In genomic region chr14:31494349-31494974, GRCm38 (mm10) we compare ENCODE assay signal across 8 mouse cellular contexts. TPM values are rescaled to one million over a fixed set of nuclear protein-coding genes. Genes with fewer than 3 reads are reported as not detected.
A peak's percentile ranks its signal among the peaks of the same experiment; 100 is the strongest.
DNase-seq lines count a peak whose midpoint lies in the region; ATAC-seq lines count a peak whose summit lies in the region.

TSS of gene Eaf1 (plus strand) at chr14:31494399.

- H3K27me3 ChIP-seq in kidney, embryonic 14.5 days (ENCODE audit: control insufficient read depth, insufficient read depth, low read length), result no peaks in the 10 kb centered on the region
- H3K27me3 ChIP-seq in forebrain, embryonic 10.5 days (ENCODE audit: poor library complexity, severe bottlenecking), result no peaks in the 10 kb centered on the region
- H3K27me3 ChIP-seq in hindbrain, embryonic 12.5 days, result no peaks in the 10 kb centered on the region
- H3K27me3 ChIP-seq in limb, embryonic 12.5 days, result no peaks in the 10 kb centered on the region
- H3K27me3 ChIP-seq in midbrain, embryonic 14.5 days (ENCODE audit: control insufficient read depth, insufficient read depth, low read length), result no peaks in the 10 kb centered on the region

- peak within 1 kb of the TSS; percentile 95 for H3K4me2 ChIP-seq in kidney, embryonic 14.5 days (replicated peaks; ENCODE audit: low read depth, low read length)
- peak within 1 kb of the TSS; percentile 94 for H3K4me2 ChIP-seq in hindbrain, embryonic 12.5 days (replicated peaks)
- peak within 1 kb of the TSS; percentile 91 for H3K4me2 ChIP-seq in limb, embryonic 12.5 days
- peak within 1 kb of the TSS; percentile 82 for H3K4me2 ChIP-seq in midbrain, embryonic 14.5 days (ENCODE audit: low read length)

- ATAC-seq in kidney, embryonic 14.5 days (ENCODE audit: low FRiP score, low TSS enrichment), result peak; percentile 67
- ATAC-seq in hindbrain, embryonic 12.5 days (ENCODE audit: low FRiP score), result peak; percentile 57
- ATAC-seq in limb, embryonic 12.5 days (ENCODE audit: insufficient number of reproducible peaks, insufficient read depth, low FRiP score, low TSS enrichment, low read depth), result peak; percentile 31; the same call in 1 of the 2 replicates
- peak; percentile 67 for ATAC-seq in midbrain, embryonic 14.5 days (ENCODE audit: low FRiP score, low TSS enrichment)

- no peaks in the 10 kb centered on the region for H3K9me3 ChIP-seq in kidney, embryonic 14.5 days (ENCODE audit: control insufficient read depth, low read length)
- no peaks in the 10 kb centered on the region for H3K9me3 ChIP-seq in forebrain, embryonic 10.5 days
- no peaks in the 10 kb centered on the region for H3K9me3 ChIP-seq in hindbrain, embryonic 12.5 days (replicated peaks)
- H3K9me3 ChIP-seq in limb, embryonic 12.5 days, result no peaks in the 10 kb centered on the region
- H3K9me3 ChIP-seq in midbrain, embryonic 14.5 days (ENCODE audit: control insufficient read depth, low read length), result no peaks in the 10 kb centered on the region

- H3K9ac ChIP-seq in kidney, embryonic 14.5 days (ENCODE audit: low read depth, low read length), result peak within 1 kb of the TSS; percentile 93
- H3K9ac ChIP-seq in hindbrain, embryonic 12.5 days, result peak within 1 kb of the TSS; percentile 93
- peak within 1 kb of the TSS; percentile 87 for H3K9ac ChIP-seq in limb, embryonic 12.5 days (replicated peaks)
- H3K9ac ChIP-seq in midbrain, embryonic 14.5 days (replicated peaks; ENCODE audit: low read length), result peak within 1 kb of the TSS; percentile 84

- H3K27ac ChIP-seq in kidney, embryonic 14.5 days (ENCODE audit: low read depth, low read length), result peak within 1 kb of the TSS; percentile 84
- peak within 1 kb of the TSS; percentile 95 for H3K27ac ChIP-seq in forebrain, embryonic 10.5 days
- H3K27ac ChIP-seq in hindbrain, embryonic 12.5 days, result peak within 1 kb of the TSS; percentile 89
- peak within 1 kb of the TSS; percentile 93 for H3K27ac ChIP-seq in limb, embryonic 12.5 days
- H3K27ac ChIP-seq in midbrain, embryonic 14.5 days (replicated peaks; ENCODE audit: low read depth, low read length), result peak within 1 kb of the TSS; percentile 85

- DNase-seq in kidney, postnatal 14 days, result no peak
- DNase-seq in T-cell, adult 2 months (ENCODE audit: low spot score), result peak; percentile 60
- no peak for DNase-seq in forebrain, embryonic 10.5 days (ENCODE audit: extremely low spot score, low spot score)
- no peak for DNase-seq in midbrain, embryonic 14.5 days
- no peak for DNase-seq in cerebellum, adult 9-11 months

- H3K4me3 ChIP-seq in kidney, embryonic 14.5 days (ENCODE audit: low read length), result peak within 1 kb of the TSS; percentile 95
- H3K4me3 ChIP-seq in forebrain, embryonic 10.5 days, result peak within 1 kb of the TSS; percentile 94
- peak within 1 kb of the TSS; percentile 92 for H3K4me3 ChIP-seq in hindbrain, embryonic 12.5 days
- peak within 1 kb of the TSS; percentile 87 for H3K4me3 ChIP-seq in limb, embryonic 12.5 days (replicated peaks)
- H3K4me3 ChIP-seq in midbrain, embryonic 14.5 days (replicated peaks; ENCODE audit: low read depth, low read length), result peak within 1 kb of the TSS; percentile 94

- peaks cover 18% of the 10 kb centered on the region; the same call in 1 of the 2 replicates for H3K4me1 ChIP-seq in kidney, embryonic 14.5 days (ENCODE audit: control insufficient read depth, insufficient read depth, low read length)
- peaks cover 33% of the 10 kb centered on the region for H3K4me1 ChIP-seq in forebrain, embryonic 10.5 days
- H3K4me1 ChIP-seq in hindbrain, embryonic 12.5 days, result peaks cover 28% of the 10 kb centered on the region
- H3K4me1 ChIP-seq in limb, embryonic 12.5 days (replicated peaks), result peaks cover 22% of the 10 kb centered on the region
- peaks cover 21% of the 10 kb centered on the region for H3K4me1 ChIP-seq in midbrain, embryonic 14.5 days (ENCODE audit: control insufficient read depth, insufficient read depth, low read length)

- peaks cover 40% of the 10 kb centered on the region for H3K36me3 ChIP-seq in kidney, embryonic 14.5 days (ENCODE audit: control insufficient read depth, insufficient read depth, low read length)
- peaks cover 56% of the 10 kb centered on the region for H3K36me3 ChIP-seq in forebrain, embryonic 10.5 days (replicated peaks)
- H3K36me3 ChIP-seq in hindbrain, embryonic 12.5 days, result peaks cover 38% of the 10 kb centered on the region
- peaks cover 49% of the 10 kb centered on the region for H3K36me3 ChIP-seq in limb, embryonic 12.5 days
- peaks cover 38% of the 10 kb centered on the region for H3K36me3 ChIP-seq in midbrain, embryonic 14.5 days (ENCODE audit: control insufficient read depth, insufficient read depth, low read length)

- under 1% methylated on average over 37 of the region's 37 CpGs for WGBS in kidney, embryonic 14.5 days
- 1% methylated on average over 37 of the region's 37 CpGs for WGBS in forebrain, embryonic 10.5 days
- 1% methylated on average over 37 of the region's 37 CpGs for WGBS in hindbrain, embryonic 12.5 days
- 1% methylated on average over 37 of the region's 37 CpGs for WGBS in limb, embryonic 12.5 days
- 1% methylated on average over 37 of the region's 37 CpGs for WGBS in midbrain, embryonic 14.5 days

RNA-seq across cellular contexts. Expression of gene Eaf1, which starts in this region (rescaled TPM):
- 14.7 and 29.0 TPM in 2 replicates for polyA plus RNA-seq in kidney, embryonic 14.5 days (2014; fragmentation: Nextera tagmentation; extraction: Ambion mirVana)
- 28.4 and 29.1 TPM in 2 replicates for polyA plus RNA-seq in forebrain, embryonic 10.5 days (2016; fragmentation: Nextera tagmentation; extraction: Ambion mirVana)
- polyA plus RNA-seq in hindbrain, embryonic 12.5 days (2016; fragmentation: Nextera tagmentation; extraction: Ambion mirVana), result 19.3 and 19.8 TPM in 2 replicates
- 29.4 and 30.1 TPM in 2 replicates for polyA plus RNA-seq in limb, embryonic 12.5 days (2016; fragmentation: Nextera tagmentation; extraction: Ambion mirVana)
- 7.0 and 10.8 TPM in 2 replicates for polyA plus RNA-seq in midbrain, embryonic 14.5 days (2014; fragmentation: Nextera tagmentation; extraction: Ambion mirVana)
